Mouse (Mus musculus): ENCODE data around the gene Dock3. TPM values are rescaled to one million over a fixed set of nuclear protein-coding genes. Genes with fewer than 3 reads are reported as not detected.

The Dock3 gene
- total and polyA plus RNA-seq, 3 experiments, result 1.0 to 9.0 (median 6.6) TPM

DNA sequence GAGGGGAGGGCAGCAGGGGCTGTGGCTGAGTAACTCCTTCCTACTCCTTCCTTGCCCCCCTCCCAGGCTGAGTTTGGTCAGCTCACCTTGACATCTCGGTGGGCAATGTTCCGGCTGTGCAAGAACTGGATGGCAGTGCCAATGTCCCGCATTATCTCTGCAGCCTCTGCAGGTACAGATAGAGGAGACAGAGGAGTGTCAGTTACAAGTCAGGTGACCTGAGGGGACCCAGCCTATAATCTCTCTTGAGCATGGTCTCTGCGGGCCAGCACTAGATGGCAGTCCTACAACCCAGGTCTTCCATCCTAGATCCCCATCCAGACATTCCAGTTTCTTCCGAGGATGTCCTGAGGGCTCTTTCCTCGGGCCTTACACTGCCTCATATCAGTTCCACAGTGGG lies 30.1 kb upstream of the Dock3 start:
- Histone ChIP-seq H3K4me3 (no peak overlapping the region), H3K79me2 (replicated peaks; ENCODE audit: control insufficient read depth, insufficient read depth, low read length) (no peaks in the 10 kb centered on the region), H3K27me3 (ENCODE audit: control insufficient read depth, insufficient read depth, low read length) (no peaks in the 10 kb centered on the region), H3K27ac (no peak overlapping the region), H3K9ac (ENCODE audit: low read depth, low read length) (no peak overlapping the region), H3K36me3 (ENCODE audit: control insufficient read depth, insufficient read depth, low read length) (peaks cover 2% of the 10 kb centered on the region; the same call in 1 of the 2 replicates), H3K4me1 (ENCODE audit: control insufficient read depth, insufficient read depth, low read length) (peaks cover 3% of the 10 kb centered on the region)
- no peak for DNase-seq
- intact Hi-C loops (cut with DNase I), result no loop called here
- 66% methylated on average over 6 of the region's 6 CpGs for WGBS
- no peak for TF ChIP-seq CTCF (IDR thresholded peaks at IDR 0.05)
- no peak for TF ChIP-seq POLR2A (IDR thresholded peaks at IDR 0.05; ENCODE audit: insufficient read depth, low read depth, low read length)

GRCm38 (mm10) chr9:107260836-107261235 lies 29.1 kb upstream of the Dock3 start:
- no peak overlapping the region for H3K4me3 ChIP-seq
- H3K27me3 ChIP-seq (ENCODE audit: control insufficient read depth, insufficient read depth, low read length), result no peaks in the 10 kb centered on the region
- no peak for TF ChIP-seq CTCF (IDR thresholded peaks at IDR 0.05)
- no peak for TF ChIP-seq POLR2A (IDR thresholded peaks at IDR 0.05; ENCODE audit: insufficient read depth, low read depth, low read length)
- TF ChIP-seq EP300 (IDR thresholded peaks at IDR 0.05; ENCODE audit: insufficient read depth, low read depth, low read length), result no peak
- intact Hi-C loops (cut with DNase I), result no loop called here
- peaks cover 3% of the 10 kb centered on the region for H3K4me1 ChIP-seq (ENCODE audit: control insufficient read depth, insufficient read depth, low read length)
- peaks cover 2% of the 10 kb centered on the region; the same call in 1 of the 2 replicates for H3K36me3 ChIP-seq (ENCODE audit: control insufficient read depth, insufficient read depth, low read length)
- H3K27ac ChIP-seq, result no peak overlapping the region
- no peaks in the 10 kb centered on the region for H3K79me2 ChIP-seq (replicated peaks; ENCODE audit: control insufficient read depth, insufficient read depth, low read length)
- no peak overlapping the region for H3K9ac ChIP-seq (ENCODE audit: low read depth, low read length)
- 65% methylated on average over 8 of the region's 8 CpGs for WGBS
- DNase-seq, result no peak

GRCm38 (mm10) chr9:107260429-107260828 lies 28.7 kb upstream of the Dock3 start:
- intact Hi-C loops (cut with DNase I), result no loop called here
- H3K4me1 ChIP-seq (ENCODE audit: control insufficient read depth, insufficient read depth, low read length), result peaks cover 3% of the 10 kb centered on the region
- H3K27ac ChIP-seq, result no peak overlapping the region
- H3K79me2 ChIP-seq (replicated peaks; ENCODE audit: control insufficient read depth, insufficient read depth, low read length), result no peaks in the 10 kb centered on the region
- H3K36me3 ChIP-seq (ENCODE audit: control insufficient read depth, insufficient read depth, low read length), result peaks cover 2% of the 10 kb centered on the region; the same call in 1 of the 2 replicates
- H3K27me3 ChIP-seq (ENCODE audit: control insufficient read depth, insufficient read depth, low read length), result no peaks in the 10 kb centered on the region
- no peak overlapping the region for H3K4me3 ChIP-seq
- TF ChIP-seq EP300 (IDR thresholded peaks at IDR 0.05; ENCODE audit: insufficient read depth, low read depth, low read length) (no peak), POLR2A (IDR thresholded peaks at IDR 0.05; ENCODE audit: insufficient read depth, low read depth, low read length) (no peak), CTCF (IDR thresholded peaks at IDR 0.05) (no peak)
- WGBS, result 71% methylated on average over 2 of the region's 2 CpGs
- H3K9ac ChIP-seq (ENCODE audit: low read depth, low read length), result no peak overlapping the region
- no peak for DNase-seq

GRCm38 (mm10) chr9:107259571-107259970 lies 27.9 kb upstream of the Dock3 start:
- WGBS, result 19% methylated on average over 6 of the region's 6 CpGs
- Histone ChIP-seq H3K9ac (ENCODE audit: low read depth, low read length) (no peak overlapping the region), H3K27ac (peak overlapping the region; percentile 72), H3K79me2 (replicated peaks; ENCODE audit: control insufficient read depth, insufficient read depth, low read length) (no peaks in the 10 kb centered on the region), H3K4me3 (no peak overlapping the region), H3K27me3 (ENCODE audit: control insufficient read depth, insufficient read depth, low read length) (no peaks in the 10 kb centered on the region), H3K4me1 (ENCODE audit: control insufficient read depth, insufficient read depth, low read length) (peaks cover 4% of the 10 kb centered on the region), H3K36me3 (ENCODE audit: control insufficient read depth, insufficient read depth, low read length) (peaks cover 2% of the 10 kb centered on the region; the same call in 1 of the 2 replicates)
- TF ChIP-seq POLR2A (IDR thresholded peaks at IDR 0.05; ENCODE audit: insufficient read depth, low read depth, low read length) (no peak), CTCF (IDR thresholded peaks at IDR 0.05) (no peak), EP300 (IDR thresholded peaks at IDR 0.05; ENCODE audit: insufficient read depth, low read depth, low read length) (no peak)
- intact Hi-C loops (cut with DNase I), result loop anchor here (10.0 kb wide), 1 partner anchor 95 kb away; no protein-coding TSS in a partner anchor
- DNase-seq, result no peak

GRCm38 (mm10) chr9:107255596-107255995 lies 23.9 kb upstream of the Dock3 start:
- Histone ChIP-seq H3K27me3 (ENCODE audit: control insufficient read depth, insufficient read depth, low read length) (no peaks in the 10 kb centered on the region), H3K9ac (ENCODE audit: low read depth, low read length) (no peak overlapping the region), H3K4me1 (ENCODE audit: control insufficient read depth, insufficient read depth, low read length) (peaks cover 4% of the 10 kb centered on the region), H3K36me3 (ENCODE audit: control insufficient read depth, insufficient read depth, low read length) (peaks cover 2% of the 10 kb centered on the region; the same call in 1 of the 2 replicates), H3K4me3 (no peak overlapping the region), H3K79me2 (replicated peaks; ENCODE audit: control insufficient read depth, insufficient read depth, low read length) (no peaks in the 10 kb centered on the region), H3K27ac (peak overlapping the region; percentile 84)
- intact Hi-C loops (cut with DNase I), result loop anchor here (10.0 kb wide), 1 partner anchor 91 kb away; no protein-coding TSS in a partner anchor
- 68% methylated on average over 3 of the region's 3 CpGs for WGBS
- no peak for TF ChIP-seq CTCF (IDR thresholded peaks at IDR 0.05)
- TF ChIP-seq POLR2A (IDR thresholded peaks at IDR 0.05; ENCODE audit: insufficient read depth, low read depth, low read length), result no peak
- TF ChIP-seq EP300 (IDR thresholded peaks at IDR 0.05; ENCODE audit: insufficient read depth, low read depth, low read length), result no peak
- DNase-seq, result no peak

- H3K79me2 ChIP-seq (replicated peaks; ENCODE audit: control insufficient read depth, insufficient read depth, low read length), result no peaks in the 10 kb centered on the region
- H3K9ac ChIP-seq (ENCODE audit: low read depth, low read length), result no peak overlapping the region
- peak overlapping the region; percentile 84 for H3K27ac ChIP-seq
- peaks cover 2% of the 10 kb centered on the region; the same call in 1 of the 2 replicates for H3K36me3 ChIP-seq (ENCODE audit: control insufficient read depth, insufficient read depth, low read length)
- DNase-seq, result no peak
- no peaks in the 10 kb centered on the region for H3K27me3 ChIP-seq (ENCODE audit: control insufficient read depth, insufficient read depth, low read length)
- peaks cover 4% of the 10 kb centered on the region for H3K4me1 ChIP-seq (ENCODE audit: control insufficient read depth, insufficient read depth, low read length)
- TF ChIP-seq CTCF (IDR thresholded peaks at IDR 0.05) (no peak), POLR2A (IDR thresholded peaks at IDR 0.05; ENCODE audit: insufficient read depth, low read depth, low read length) (no peak), EP300 (IDR thresholded peaks at IDR 0.05; ENCODE audit: insufficient read depth, low read depth, low read length) (no peak)
- intact Hi-C loops (cut with DNase I), result loop anchor here (10.0 kb wide), 1 partner anchor 90 kb away; no protein-coding TSS in a partner anchor
- no peak overlapping the region for H3K4me3 ChIP-seq
- 63% methylated on average over 3 of the region's 3 CpGs for WGBS
Observed at GRCm38 (mm10) chr9:107254925-107255324, 23.2 kb upstream of the Dock3 start.

Measured in heart, adult 2 months (tissue).